Mouse (Mus musculus): ENCODE results near the gene Bcat1. TPM values are rescaled to one million over a fixed set of nuclear protein-coding genes. Genes with fewer than 3 reads are reported as not detected.
"Not testable (repeated sequence)": the region's sequence is repeated elsewhere in the genome, so short reads cannot be mapped to it uniquely, and the experiment has no call there.

Gene Bcat1
- total RNA-seq, 4 experiments from 2014 or later: 0.34 to 1.6 (median 1.0) TPM

- DNase-seq (ENCODE audit: low spot score): not testable (repeated sequence)
Measured at GRCm38 (mm10) chr6:145093038-145093622, 17.1 kb upstream of the Bcat1 start.

GRCm38 (mm10) chr6:145091998-145092397 is 16.0 kb upstream of the Bcat1 start:
- no peak for DNase-seq (ENCODE audit: low spot score)

GRCm38 (mm10) chr6:145090928-145091327 is 14.9 kb upstream of the Bcat1 start:
- no peak for DNase-seq (ENCODE audit: low spot score)

- DNase-seq (ENCODE audit: low spot score): no peak
Measured at GRCm38 (mm10) chr6:145090201-145090863, 14.3 kb upstream of the Bcat1 start.

- DNase-seq (ENCODE audit: low spot score): no peak
Measured at GRCm38 (mm10) chr6:145089373-145089772, 13.4 kb upstream of the Bcat1 start.

GRCm38 (mm10) chr6:145088451-145089113 is 12.6 kb upstream of the Bcat1 start:
- DNase-seq (ENCODE audit: low spot score): no peak

- DNase-seq (ENCODE audit: low spot score): no peak
Measured at GRCm38 (mm10) chr6:145084343-145085117, 8.5 kb upstream of the Bcat1 start.

GRCm38 (mm10) chr6:145081721-145082120 is 5.7 kb upstream of the Bcat1 start:
- no peak for DNase-seq (ENCODE audit: low spot score)

- no peak for DNase-seq (ENCODE audit: low spot score)
Measured at GRCm38 (mm10) chr6:145079087-145079759, 3.2 kb upstream of the Bcat1 start.

GRCm38 (mm10) chr6:145076286-145076685 is 302 bp upstream of the Bcat1 start:
- no peak for DNase-seq (ENCODE audit: low spot score)

GRCm38 (mm10) chr6:145075088-145075547 is 866 bp downstream of the Bcat1 start:
- no peak for DNase-seq (ENCODE audit: low spot score)

- DNase-seq (ENCODE audit: low spot score): no peak
Measured at GRCm38 (mm10) chr6:145074461-145074860, 1.5 kb downstream of the Bcat1 start.

GRCm38 (mm10) chr6:145069921-145070320 is 6.1 kb downstream of the Bcat1 start:
- DNase-seq (ENCODE audit: low spot score): no peak

GRCm38 (mm10) chr6:145069397-145069796 is 6.6 kb downstream of the Bcat1 start:
- DNase-seq (ENCODE audit: low spot score): no peak

GRCm38 (mm10) chr6:145067679-145068078 is 8.3 kb downstream of the Bcat1 start:
- no peak for DNase-seq (ENCODE audit: low spot score)

GRCm38 (mm10) chr6:145066416-145066815 is 9.6 kb downstream of the Bcat1 start:
- DNase-seq (ENCODE audit: low spot score): no peak

- DNase-seq (ENCODE audit: low spot score): no peak
Measured at GRCm38 (mm10) chr6:145065301-145065845, 10.6 kb downstream of the Bcat1 start.

GRCm38 (mm10) chr6:145064104-145064503 is 11.9 kb downstream of the Bcat1 start:
- DNase-seq (ENCODE audit: low spot score): no peak

- DNase-seq (ENCODE audit: low spot score): no peak
Measured at GRCm38 (mm10) chr6:145063212-145063868, 12.6 kb downstream of the Bcat1 start.

- no peak for DNase-seq (ENCODE audit: low spot score)
Measured at GRCm38 (mm10) chr6:145062763-145063162, 13.2 kb downstream of the Bcat1 start.

GRCm38 (mm10) chr6:145061361-145061760 is 14.6 kb downstream of the Bcat1 start:
- DNase-seq (ENCODE audit: low spot score): no peak

Data from heart, adult 8-10 months (tissue).